ENCODE assay signal across 7 mouse cellular contexts in the genomic region with DNA sequence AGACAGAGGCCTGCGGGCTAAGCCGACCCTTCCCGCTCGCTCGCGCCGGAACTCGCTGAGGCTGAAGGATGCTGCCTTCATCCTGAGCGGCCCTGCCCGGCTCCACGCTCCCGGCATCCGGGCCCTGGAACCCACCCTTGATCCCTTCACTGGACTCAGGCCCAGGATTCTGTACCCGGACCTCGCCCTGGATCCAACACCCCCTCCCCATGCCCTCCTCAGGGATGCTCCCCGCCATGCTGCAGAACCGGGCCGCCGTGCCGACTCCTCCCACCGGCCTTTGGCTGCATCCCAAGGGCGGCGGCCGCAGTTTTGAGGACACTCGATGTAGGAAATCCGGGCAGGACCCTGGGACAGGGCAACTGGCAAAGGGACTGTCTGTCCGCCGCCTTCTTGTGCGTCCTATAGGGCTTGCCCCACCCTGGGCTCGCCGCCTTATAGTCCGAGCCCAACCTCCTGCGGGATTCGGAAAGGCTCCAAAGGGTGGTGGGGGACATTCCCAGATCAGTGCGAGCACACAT. TPM values are rescaled to one million over a fixed set of nuclear protein-coding genes. Genes with fewer than 3 reads are reported as not detected.
DNase-seq lines count a peak whose midpoint lies in the region; ATAC-seq and TF ChIP-seq lines count a peak whose summit lies in the region.

No protein-coding gene starts in this region.

- no peak for TF ChIP-seq CTCF in ES-Bruce4 (IDR thresholded peaks at IDR 0.05; ENCODE audit: low read depth, low read length)
- no peak for TF ChIP-seq CTCF in kidney, postnatal 0 days (IDR thresholded peaks at IDR 0.05; ENCODE audit: low read depth)
- TF ChIP-seq CTCF in lung, embryonic 14.5 days (IDR thresholded peaks at IDR 0.05; ENCODE audit: low read depth) = no peak
- TF ChIP-seq CTCF in small intestine, adult 2 months (IDR thresholded peaks at IDR 0.05; ENCODE audit: extremely low read depth, insufficient read length, insufficient replicate concordance, low read depth, low read length) = no peak

- H3K4me2 ChIP-seq in embryonic facial prominence, embryonic 11.5 days (ENCODE audit: low read depth, low read length) = peak overlapping the region; percentile 96
- peak overlapping the region; percentile 98 for H3K4me2 ChIP-seq in heart, embryonic 11.5 days
- H3K4me2 ChIP-seq in kidney, postnatal 0 days (ENCODE audit: low read length) = peak overlapping the region; percentile 91
- H3K4me2 ChIP-seq in lung, embryonic 14.5 days = peak overlapping the region; percentile 71

- DNase-seq in embryonic facial prominence, embryonic 11.5 days (ENCODE audit: low spot score) = no peak
- DNase-seq in kidney, postnatal 0 days (ENCODE audit: low spot score) = peak; percentile 28
- DNase-seq in lung, embryonic 14.5 days = peak; percentile 63

- peaks cover 3% of the 10 kb centered on the region; the same call in 1 of the 2 replicates for H3K36me3 ChIP-seq in ES-Bruce4 (ENCODE audit: control insufficient read depth, insufficient read depth, low read length, poor library complexity, severe bottlenecking)
- no peaks in the 10 kb centered on the region for H3K36me3 ChIP-seq in embryonic facial prominence, embryonic 11.5 days (replicated peaks; ENCODE audit: control insufficient read depth, insufficient read depth, low read depth, low read length)
- H3K36me3 ChIP-seq in heart, embryonic 11.5 days (ENCODE audit: control insufficient read depth, insufficient read depth, low read length) = no peaks in the 10 kb centered on the region
- H3K36me3 ChIP-seq in kidney, postnatal 0 days (ENCODE audit: insufficient read depth, low read length) = no peaks in the 10 kb centered on the region
- no peaks in the 10 kb centered on the region for H3K36me3 ChIP-seq in lung, embryonic 14.5 days (ENCODE audit: insufficient read depth)
- H3K36me3 ChIP-seq in small intestine, adult 2 months (ENCODE audit: control insufficient read depth, insufficient read depth, low read length) = no peaks in the 10 kb centered on the region

- peak; percentile 20 for ATAC-seq in activated CD4-positive, CD25-positive, alpha-beta regulatory T cell, adult 4 months
- ATAC-seq in embryonic facial prominence, embryonic 11.5 days (replicated peaks; ENCODE audit: insufficient number of reproducible peaks, low FRiP score, low TSS enrichment, low read depth) = peak; percentile 70
- peak; percentile 28; the same call in 1 of the 2 replicates for ATAC-seq in heart, embryonic 11.5 days (replicated peaks; ENCODE audit: insufficient number of reproducible peaks, low FRiP score, low TSS enrichment)
- ATAC-seq in kidney, postnatal 0 days (replicated peaks; ENCODE audit: low FRiP score, low read depth) = peak; percentile 41
- ATAC-seq in lung, embryonic 14.5 days (ENCODE audit: insufficient read depth) = peak; percentile 63

- 2% methylated on average over 35 of the region's 35 CpGs for WGBS in embryonic facial prominence, embryonic 11.5 days
- WGBS in heart, embryonic 11.5 days (ENCODE audit: insufficient replicate concordance) = 2% methylated on average over 27 of the region's 35 CpGs
- under 1% methylated on average over 35 of the region's 35 CpGs for WGBS in kidney, postnatal 0 days
- WGBS in lung, embryonic 14.5 days = 2% methylated on average over 35 of the region's 35 CpGs
- under 1% methylated on average over 35 of the region's 35 CpGs for WGBS in small intestine, adult 2 months

- no peaks in the 10 kb centered on the region for H3K27me3 ChIP-seq in ES-Bruce4 (ENCODE audit: control insufficient read depth, insufficient read depth, low read length, poor library complexity, severe bottlenecking)
- peaks cover 15% of the 10 kb centered on the region for H3K27me3 ChIP-seq in embryonic facial prominence, embryonic 11.5 days (ENCODE audit: control insufficient read depth, insufficient read depth, low read length)
- H3K27me3 ChIP-seq in heart, embryonic 11.5 days (ENCODE audit: control insufficient read depth, insufficient read depth, low read length) = peaks cover 16% of the 10 kb centered on the region
- no peaks in the 10 kb centered on the region for H3K27me3 ChIP-seq in kidney, postnatal 0 days (ENCODE audit: insufficient read depth, low read length)
- H3K27me3 ChIP-seq in lung, embryonic 14.5 days (ENCODE audit: insufficient read depth, low read length) = peaks cover 14% of the 10 kb centered on the region; the same call in 1 of the 2 replicates
- no peaks in the 10 kb centered on the region for H3K27me3 ChIP-seq in small intestine, adult 2 months (ENCODE audit: control insufficient read depth, insufficient read depth, low read length)

- no peak for TF ChIP-seq POLR2A in ES-Bruce4 (IDR thresholded peaks at IDR 0.05; ENCODE audit: insufficient read depth, low read length)
- TF ChIP-seq POLR2A in small intestine, adult 2 months (IDR thresholded peaks at IDR 0.05; ENCODE audit: low read depth, low read length) = no peak

- no peak for TF ChIP-seq EP300 in ES-Bruce4 (IDR thresholded peaks at IDR 0.05; ENCODE audit: insufficient read depth, low read depth, low read length)

- H3K4me3 ChIP-seq in ES-Bruce4 (ENCODE audit: low read depth, low read length) = peak overlapping the region; percentile 73
- H3K4me3 ChIP-seq in embryonic facial prominence, embryonic 11.5 days (ENCODE audit: low read depth, low read length) = peak overlapping the region; percentile 67
- peak overlapping the region; percentile 54 for H3K4me3 ChIP-seq in heart, embryonic 11.5 days (ENCODE audit: low read depth, low read length)
- H3K4me3 ChIP-seq in kidney, postnatal 0 days (replicated peaks; ENCODE audit: low read depth, low read length) = peak overlapping the region; percentile 64
- peak overlapping the region; percentile 63 for H3K4me3 ChIP-seq in lung, embryonic 14.5 days (ENCODE audit: low read depth, low read length)
- H3K4me3 ChIP-seq in small intestine, adult 2 months (ENCODE audit: low read depth, low read length) = peak overlapping the region; percentile 85

- H3K27ac ChIP-seq in ES-Bruce4 (ENCODE audit: insufficient read depth, low read length) = no peak overlapping the region
- no peak overlapping the region for H3K27ac ChIP-seq in embryonic facial prominence, embryonic 11.5 days (replicated peaks; ENCODE audit: low read depth, low read length)
- H3K27ac ChIP-seq in heart, embryonic 11.5 days (ENCODE audit: low read depth, low read length) = no peak overlapping the region
- H3K27ac ChIP-seq in kidney, postnatal 0 days = no peak overlapping the region; the same call in 1 of the 2 replicates
- no peak overlapping the region for H3K27ac ChIP-seq in lung, embryonic 14.5 days (ENCODE audit: low read depth)
- peak overlapping the region; percentile 39; the same call in 1 of the 2 replicates for H3K27ac ChIP-seq in small intestine, adult 2 months (ENCODE audit: insufficient read depth, low read depth, low read length)

- H3K9me3 ChIP-seq in ES-Bruce4 (replicated peaks; ENCODE audit: control insufficient read depth, insufficient read depth, low read length, poor library complexity, severe bottlenecking) = no peaks in the 10 kb centered on the region
- H3K9me3 ChIP-seq in embryonic facial prominence, embryonic 11.5 days (replicated peaks; ENCODE audit: control insufficient read depth, low read length) = no peaks in the 10 kb centered on the region
- no peaks in the 10 kb centered on the region for H3K9me3 ChIP-seq in heart, embryonic 11.5 days (replicated peaks; ENCODE audit: control insufficient read depth, low read length)
- no peaks in the 10 kb centered on the region for H3K9me3 ChIP-seq in kidney, postnatal 0 days (replicated peaks; ENCODE audit: low read length)
- H3K9me3 ChIP-seq in lung, embryonic 14.5 days (ENCODE audit: low read depth, low read length) = no peaks in the 10 kb centered on the region

- peak overlapping the region; percentile 96 for H3K9ac ChIP-seq in ES-Bruce4 (ENCODE audit: low read depth, poor library complexity, severe bottlenecking)
- peak overlapping the region; percentile 88 for H3K9ac ChIP-seq in embryonic facial prominence, embryonic 11.5 days (replicated peaks; ENCODE audit: low read length)
- H3K9ac ChIP-seq in heart, embryonic 11.5 days (ENCODE audit: low read depth, low read length) = peak overlapping the region; percentile 89
- peak overlapping the region; percentile 85 for H3K9ac ChIP-seq in kidney, postnatal 0 days (ENCODE audit: low read depth, low read length)
- H3K9ac ChIP-seq in lung, embryonic 14.5 days = peak overlapping the region; percentile 53

- no peaks in the 10 kb centered on the region for H3K4me1 ChIP-seq in ES-Bruce4 (ENCODE audit: control insufficient read depth, insufficient read depth, low read length)
- peaks cover 5% of the 10 kb centered on the region; the same call in 1 of the 2 replicates for H3K4me1 ChIP-seq in embryonic facial prominence, embryonic 11.5 days (ENCODE audit: control insufficient read depth, insufficient read depth, low read length)
- H3K4me1 ChIP-seq in heart, embryonic 11.5 days (ENCODE audit: control insufficient read depth, insufficient read depth, low read length) = 0 out of 2 replicates have a peak, but pooled peaks cover 3% of the 10 kb centered on the region
- 0 out of 2 replicates have a peak, but pooled peaks cover 12% of the 10 kb centered on the region for H3K4me1 ChIP-seq in kidney, postnatal 0 days (replicated peaks; ENCODE audit: insufficient read depth, low read length)
- 0 out of 2 replicates have a peak, but pooled peaks cover 3% of the 10 kb centered on the region for H3K4me1 ChIP-seq in lung, embryonic 14.5 days (ENCODE audit: insufficient read depth)
- peaks cover 7% of the 10 kb centered on the region; the same call in 1 of the 2 replicates for H3K4me1 ChIP-seq in small intestine, adult 2 months (ENCODE audit: control insufficient read depth, insufficient read depth, insufficient read length, low read length)

RNA-seq across cellular contexts. Expression of gene Acot7, which starts 0.5 kb away (rescaled TPM):
- 49.5 and 52.6 TPM in 2 replicates for polyA plus RNA-seq in ES-Bruce4 (2011; ENCODE audit: insufficient read depth, insufficient read length, low read depth, missing spikeins)
- 100 to 1,000 TPM; 134 to 172 TPM for polyA plus RNA-seq in activated CD4-positive, CD25-positive, alpha-beta regulatory T cell, adult 4 months (2017; shearing (Covaris generic))
- 47.5 and 54.9 TPM in 2 replicates for polyA plus RNA-seq in embryonic facial prominence, embryonic 11.5 days (2014; fragmentation: Nextera tagmentation; extraction: Ambion mirVana)
- 53.1 and 53.6 TPM in 2 replicates for polyA plus RNA-seq in heart, embryonic 11.5 days (2014; fragmentation: Nextera tagmentation; extraction: Ambion mirVana)
- 56.4 and 63.5 TPM in 2 replicates for polyA plus RNA-seq in kidney, postnatal 0 days (2015; fragmentation: Nextera tagmentation; extraction: Ambion mirVana)
- 50.3 and 55.8 TPM in 2 replicates for polyA plus RNA-seq in lung, embryonic 14.5 days (2014; fragmentation: Nextera tagmentation; extraction: Ambion mirVana)
- polyA plus RNA-seq in small intestine, adult 2 months (2012; rRNA removed) = 30.0 and 33.4 TPM in 2 replicates

RNA-seq across cellular contexts. Expression of gene Hes2, which starts 19.7 kb away (rescaled TPM):
- polyA plus RNA-seq in ES-Bruce4 (2011; ENCODE audit: insufficient read depth, insufficient read length, low read depth, missing spikeins) = 0.39 TPM in 1 of 2 replicates, not detected in the other
- not detected for polyA plus RNA-seq in activated CD4-positive, CD25-positive, alpha-beta regulatory T cell, adult 4 months (2017; shearing (Covaris generic))
- 0.22 and 0.24 TPM in 2 replicates for polyA plus RNA-seq in embryonic facial prominence, embryonic 11.5 days (2014; fragmentation: Nextera tagmentation; extraction: Ambion mirVana)
- 0.07 TPM in 1 of 2 replicates, not detected in the other for polyA plus RNA-seq in heart, embryonic 11.5 days (2014; fragmentation: Nextera tagmentation; extraction: Ambion mirVana)
- polyA plus RNA-seq in kidney, postnatal 0 days (2015; fragmentation: Nextera tagmentation; extraction: Ambion mirVana) = 0.41 and 0.78 TPM in 2 replicates
- polyA plus RNA-seq in lung, embryonic 14.5 days (2014; fragmentation: Nextera tagmentation; extraction: Ambion mirVana) = 0.18 TPM in 1 of 2 replicates, not detected in the other
- 8.3 and 51.7 TPM in 2 replicates for polyA plus RNA-seq in small intestine, adult 2 months (2012; rRNA removed)

RNA-seq across cellular contexts. Expression of gene Espn, which starts 26.2 kb away (rescaled TPM):
- polyA plus RNA-seq in ES-Bruce4 (2011; ENCODE audit: insufficient read depth, insufficient read length, low read depth, missing spikeins) = 18.8 and 19.3 TPM in 2 replicates
- polyA plus RNA-seq in activated CD4-positive, CD25-positive, alpha-beta regulatory T cell, adult 4 months (2017; shearing (Covaris generic)) = 1 to 10 TPM; 6.9 to 8.3 TPM
- 6.2 and 7.3 TPM in 2 replicates for polyA plus RNA-seq in embryonic facial prominence, embryonic 11.5 days (2014; fragmentation: Nextera tagmentation; extraction: Ambion mirVana)
- 0.90 and 1.3 TPM in 2 replicates for polyA plus RNA-seq in heart, embryonic 11.5 days (2014; fragmentation: Nextera tagmentation; extraction: Ambion mirVana)
- polyA plus RNA-seq in kidney, postnatal 0 days (2015; fragmentation: Nextera tagmentation; extraction: Ambion mirVana) = 32.9 and 35.0 TPM in 2 replicates
- 11.5 and 11.6 TPM in 2 replicates for polyA plus RNA-seq in lung, embryonic 14.5 days (2014; fragmentation: Nextera tagmentation; extraction: Ambion mirVana)
- polyA plus RNA-seq in small intestine, adult 2 months (2012; rRNA removed) = 124 and 572 TPM in 2 replicates

Comparison
In these comparisons a context has a peak if more than half of its experiments do, and no peak if none do; other contexts are left out.
1. ATAC-seq: peak in every context shown above with its lines; median percentile 70 in embryonic facial prominence, embryonic 11.5 days; 63 in lung, embryonic 14.5 days; 41 in kidney, postnatal 0 days; 28 in heart, embryonic 11.5 days; 20 in activated CD4-positive, CD25-positive, alpha-beta regulatory T cell, adult 4 months.